In genomic region chr9:58660673-58661072, GRCm38 (mm10) we compare ENCODE assay signal across 13 mouse cellular contexts.
"Had no signal": no experiment of that assay in that cellular context is flagged by ENCODE, and none has a peak within 500 bp of the region (broad histone marks: within the 10 kb centered on the region; RNA-seq: fewer than 3 reads in every experiment).

No protein-coding gene starts in this region.

- ATAC-seq: midbrain, embryonic 16.5 days had no signal

- H3K4me1 ChIP-seq: limb, embryonic 15.5 days; midbrain, embryonic 12.5 days; neural tube, embryonic 13.5 days had no signal

- H3K27ac ChIP-seq: left cerebral cortex, adult 2 months; limb, embryonic 15.5 days; neural tube, embryonic 13.5 days; stomach, postnatal 0 days had no signal

- H3K4me3 ChIP-seq: left cerebral cortex, adult 2 months; limb, embryonic 15.5 days; lung, embryonic 15.5 days; midbrain, embryonic 12.5 days; neural tube, embryonic 13.5 days had no signal

- DNase-seq: kidney, adult 18-20 months; kidney, postnatal 14 days; lung, postnatal 14 days; retina, postnatal 1 day; right cerebral cortex, postnatal 14 days; thymus, postnatal 4 days had no signal

- H3K27me3 ChIP-seq: limb, embryonic 15.5 days; lung, embryonic 15.5 days; midbrain, embryonic 12.5 days; neural tube, embryonic 13.5 days had no signal

- H3K9me3 ChIP-seq: limb, embryonic 15.5 days; lung, embryonic 15.5 days; midbrain, embryonic 12.5 days; neural tube, embryonic 13.5 days had no signal

- H3K4me2 ChIP-seq: limb, embryonic 15.5 days; lung, embryonic 15.5 days; midbrain, embryonic 12.5 days; neural tube, embryonic 13.5 days had no signal

- H3K9ac ChIP-seq: limb, embryonic 15.5 days; lung, embryonic 15.5 days; midbrain, embryonic 12.5 days; neural tube, embryonic 13.5 days had no signal
